Mouse (Mus musculus) embryonic facial prominence, embryonic 10.5 days (tissue): ENCODE measurements around the gene Pex16. TPM values are rescaled to one million over a fixed set of nuclear protein-coding genes. Genes with fewer than 3 reads are reported as not detected.
"Not testable (repeated sequence)": the region's sequence is repeated elsewhere in the genome, so short reads cannot be mapped to it uniquely, and the experiment has no call there.

ENCODE experiments used
- DNase-seq: peaks from one replicate; pipeline ENCODE4 v3.0.0-alpha.2; 2017; ENCODE audit warnings: low spot score
- H3K27ac ChIP-seq: fragments of 300-500 bp; sonication (generic); replicated peaks from 2 replicates; pipeline ENCODE4 v1.5.1; 2016; ENCODE audit warnings: mild to moderate bottlenecking
- H3K27me3 ChIP-seq: fragments of 300-500 bp; sonication (generic); replicated peaks from 2 replicates; pipeline ENCODE4 v1.6.1; 2016; ENCODE audit warnings: low read depth, mild to moderate bottlenecking; ENCODE audit not compliant: poor library complexity, severe bottlenecking
- H3K36me3 ChIP-seq: fragments of 300-500 bp; sonication (generic); replicated peaks from 2 replicates; pipeline ENCODE4 v1.6.1; 2016; ENCODE audit warnings: mild to moderate bottlenecking, moderate library complexity
- H3K4me1 ChIP-seq: fragments of 300-500 bp; sonication (generic); 2 replicates; pipeline ENCODE4 v1.6.1; 2016
- H3K4me3 ChIP-seq: fragments of 300-500 bp; sonication (generic); 2 replicates; pipeline ENCODE4 v1.5.1; 2016; ENCODE audit warnings: mild to moderate bottlenecking, moderate library complexity
- H3K9me3 ChIP-seq: fragments of 300-500 bp; sonication (generic); 2 replicates; pipeline ENCODE4 v1.6.1; 2016; ENCODE audit warnings: mild to moderate bottlenecking
- WGBS: fragments of 180-500 bp; shearing (Covaris S2); methylation state at CpG from one replicate; pipeline ENCODE4 v1.1.7; 2016; 5-methylcytosine and 5-hydroxymethylcytosine counted together
- polyA plus RNA-seq: library from polyadenylated mRNA; unstranded; fragments of >200 nt; fragmentation: Nextera tagmentation; extraction: Ambion mirVana; gene quantifications from 2 replicates; pipeline ENCODE4 v1.2.1, GENCODE M21; 2016

Gene Pex16
- polyA plus RNA-seq, 1 experiment from 2014 or later = 18.6 TPM

DNA sequence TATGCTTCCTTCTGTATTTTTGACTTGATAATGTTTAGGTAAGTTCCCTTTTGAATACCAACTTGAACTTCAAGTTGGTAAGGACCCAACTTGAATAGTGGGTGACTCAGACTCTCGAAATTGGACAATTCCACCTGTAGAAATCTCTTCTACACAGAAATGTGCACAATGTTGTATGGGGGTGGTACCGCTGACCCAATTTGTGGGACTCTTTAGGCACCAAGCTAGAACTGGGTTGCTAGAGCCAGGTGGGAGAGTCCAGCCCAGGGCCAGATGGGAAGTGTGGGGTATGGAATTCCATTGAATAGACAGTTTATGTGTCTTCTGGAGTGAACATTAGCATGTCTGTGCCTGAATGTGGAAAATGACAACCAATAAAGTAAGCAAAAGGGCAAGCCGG lies 21.1 kb downstream of the Pex16 start:
- Histone ChIP-seq H3K4me1 (peaks cover 54% of the 10 kb centered on the region), H3K27me3 (peaks cover 26% of the 10 kb centered on the region), H3K4me3 (no peak overlapping the region), H3K9me3 (no peaks in the 10 kb centered on the region), H3K27ac (no peak overlapping the region), H3K36me3 (no peaks in the 10 kb centered on the region)
- DNase-seq = no peak
- 88% methylated on average over 3 of the region's 3 CpGs for WGBS

DNA sequence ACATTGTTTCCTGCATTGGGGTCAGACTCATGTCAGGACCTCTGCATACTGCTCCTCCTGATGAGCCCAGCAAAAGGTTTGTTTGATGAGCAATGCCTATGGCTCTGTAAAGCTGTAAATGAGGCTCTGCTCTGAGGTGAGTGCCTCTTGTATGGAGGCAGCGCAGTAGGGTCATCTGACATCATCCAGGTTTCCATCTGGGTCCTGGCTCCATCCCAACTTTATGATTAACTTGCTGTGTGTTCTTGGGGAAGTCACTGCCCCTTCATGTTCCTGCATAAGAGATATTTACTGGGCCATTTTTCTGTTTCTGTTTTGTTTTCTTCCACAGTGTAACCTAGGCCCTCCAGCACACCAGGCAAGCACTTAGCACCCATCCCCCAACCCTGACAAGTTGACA lies 23.0 kb downstream of the Pex16 start:
- H3K4me1 ChIP-seq = peaks cover 45% of the 10 kb centered on the region
- H3K27me3 ChIP-seq = peaks cover 30% of the 10 kb centered on the region
- H3K9me3 ChIP-seq = no peaks in the 10 kb centered on the region
- no peak for DNase-seq
- H3K4me3 ChIP-seq = no peak overlapping the region
- H3K36me3 ChIP-seq = no peaks in the 10 kb centered on the region
- WGBS = 77% methylated on average over 1 of the region's 1 CpGs
- H3K27ac ChIP-seq = no peak overlapping the region

DNA sequence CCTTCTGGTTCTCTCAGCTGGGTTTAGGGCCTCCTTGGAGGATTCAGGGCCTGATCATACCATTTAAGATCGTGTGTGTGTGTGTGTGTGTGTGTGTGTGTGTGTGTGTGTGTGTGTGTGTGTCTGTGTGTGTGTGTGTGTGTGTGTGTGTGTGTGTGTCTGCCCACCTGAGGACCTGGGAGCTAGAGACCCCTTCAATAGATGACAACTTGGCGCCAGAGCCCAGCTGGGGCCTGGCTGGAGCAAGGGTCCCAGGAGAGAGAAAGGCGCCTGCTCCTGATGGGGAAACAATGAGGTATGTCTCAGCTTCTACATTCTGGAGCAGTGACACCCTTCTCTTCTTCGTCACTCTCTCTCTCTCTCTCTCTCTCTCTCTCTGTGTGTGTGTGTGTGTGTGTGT lies 25.4 kb downstream of the Pex16 start:
- H3K4me3 ChIP-seq = peak overlapping the region; percentile 76
- H3K27ac ChIP-seq, H3K9me3 ChIP-seq, DNase-seq: not testable (repeated sequence)
- peaks cover 18% of the 10 kb centered on the region for H3K36me3 ChIP-seq
- WGBS = 65% methylated on average over 4 of the region's 4 CpGs
- H3K4me1 ChIP-seq = peaks cover 31% of the 10 kb centered on the region
- H3K27me3 ChIP-seq = peaks cover 19% of the 10 kb centered on the region

DNA sequence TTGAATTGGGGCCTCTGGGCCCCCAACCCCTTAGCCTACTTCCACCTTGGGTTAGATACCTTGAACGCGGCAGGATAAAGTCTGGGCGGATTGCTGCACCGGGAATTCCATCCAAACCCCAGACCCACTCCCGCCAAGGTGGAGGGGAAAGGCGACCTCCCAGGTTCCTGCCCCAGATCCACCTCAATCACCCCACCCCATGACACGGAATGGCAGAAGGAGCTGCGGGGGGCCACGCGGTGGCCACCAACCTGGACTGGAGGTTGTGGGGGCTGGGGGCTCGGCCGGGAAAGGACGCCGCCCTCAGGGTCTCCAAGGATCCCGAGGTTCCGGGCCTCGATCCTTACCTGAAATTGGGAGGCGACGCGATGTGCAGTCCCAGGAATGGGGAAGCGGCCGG lies 26.2 kb downstream of the Pex16 start:
- H3K27ac ChIP-seq = peak overlapping the region; percentile 80
- no peak for DNase-seq
- peak overlapping the region; percentile 76 for H3K4me3 ChIP-seq
- peaks cover 26% of the 10 kb centered on the region for H3K36me3 ChIP-seq
- 2% methylated on average over 22 of the region's 22 CpGs for WGBS
- no peaks in the 10 kb centered on the region for H3K9me3 ChIP-seq
- peaks cover 19% of the 10 kb centered on the region for H3K27me3 ChIP-seq
- peaks cover 33% of the 10 kb centered on the region for H3K4me1 ChIP-seq

DNA sequence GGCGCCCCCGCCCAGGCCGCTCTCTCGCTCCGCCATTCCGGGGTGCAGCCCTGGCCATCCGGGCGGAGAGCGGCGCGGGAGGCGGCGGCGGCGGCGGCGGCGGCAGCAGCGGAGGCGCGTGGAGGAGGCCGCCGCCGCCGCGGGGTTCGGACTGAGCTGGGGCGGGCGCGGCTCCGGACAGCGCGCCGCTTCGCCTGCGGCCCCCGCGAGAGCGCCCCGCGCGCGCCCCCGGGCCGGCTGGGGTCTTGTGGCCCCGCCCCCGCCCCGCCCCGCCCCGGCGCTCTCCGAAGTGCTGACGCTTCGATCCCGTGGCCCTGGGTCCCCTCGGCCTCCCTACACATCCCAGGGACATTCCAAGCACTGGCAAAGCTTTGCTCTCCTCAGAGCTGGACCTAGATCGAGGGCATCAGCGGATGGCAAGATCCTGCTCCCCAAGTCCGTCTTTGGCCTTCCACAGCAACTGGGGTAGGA lies 26.6 kb downstream of the Pex16 start, which contains the start of gene Mapk8ip1:
Mapk8ip1 (minus strand) TSS at position 173 of the 471 bp plus-strand sequence.
- Histone ChIP-seq H3K4me1 (peaks cover 37% of the 10 kb centered on the region), H3K27ac (peak within 1 kb of the TSS; percentile 80)

DNA sequence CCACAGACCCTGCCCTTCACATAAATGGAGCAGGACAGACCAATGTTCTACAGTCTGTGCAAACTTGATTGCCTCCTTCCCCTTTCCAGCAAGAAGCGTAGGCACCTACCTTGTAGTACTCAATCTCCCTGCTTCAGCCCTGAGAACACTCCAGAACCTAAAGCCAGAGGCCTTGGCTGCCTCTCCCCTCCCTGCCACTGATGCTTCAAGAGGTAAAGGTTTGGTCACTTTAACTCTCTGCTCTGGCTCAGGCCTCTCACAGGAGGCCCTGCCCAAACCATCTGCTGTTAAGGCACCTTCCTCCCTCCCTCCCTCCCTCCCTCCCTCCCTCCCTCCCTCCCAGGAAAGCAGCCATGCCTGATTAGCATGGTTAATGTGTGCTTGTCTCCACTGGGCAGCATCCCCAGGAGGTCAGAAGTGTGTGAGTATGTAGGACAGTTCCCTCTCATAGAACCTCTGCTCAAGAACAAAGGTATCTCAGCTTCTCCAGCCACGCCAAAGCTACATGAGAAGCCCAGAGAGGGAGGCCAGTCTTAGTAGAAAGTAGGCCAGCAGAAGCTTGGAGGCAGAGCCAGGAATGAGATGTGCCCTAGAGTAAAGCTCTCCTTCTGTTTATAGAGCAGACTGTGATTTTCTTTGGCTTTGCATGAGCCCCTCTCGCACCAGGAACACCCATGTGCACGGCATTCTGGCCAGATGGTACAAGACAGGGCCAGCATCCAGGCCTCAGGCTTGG lies 28.3 kb downstream of the Pex16 start:
- Histone ChIP-seq H3K27me3 (peaks cover 19% of the 10 kb centered on the region), H3K36me3 (peaks cover 46% of the 10 kb centered on the region), H3K27ac (no peak overlapping the region), H3K4me3 (no peak overlapping the region), H3K4me1 (peaks cover 27% of the 10 kb centered on the region), H3K9me3 (no peaks in the 10 kb centered on the region)
- no peak for DNase-seq
- 78% methylated on average over 4 of the region's 4 CpGs for WGBS

More for the DNA sequence above, 26.6 kb downstream of the Pex16 start, which contains the start of gene Mapk8ip1:
- peak; percentile 80 for DNase-seq
- 3% methylated on average over 42 of the region's 59 CpGs for WGBS
- Histone ChIP-seq H3K36me3 (peaks cover 30% of the 10 kb centered on the region), H3K4me3 (peak within 1 kb of the TSS; percentile 76), H3K9me3 (no peaks in the 10 kb centered on the region), H3K27me3 (peaks cover 19% of the 10 kb centered on the region)

DNA sequence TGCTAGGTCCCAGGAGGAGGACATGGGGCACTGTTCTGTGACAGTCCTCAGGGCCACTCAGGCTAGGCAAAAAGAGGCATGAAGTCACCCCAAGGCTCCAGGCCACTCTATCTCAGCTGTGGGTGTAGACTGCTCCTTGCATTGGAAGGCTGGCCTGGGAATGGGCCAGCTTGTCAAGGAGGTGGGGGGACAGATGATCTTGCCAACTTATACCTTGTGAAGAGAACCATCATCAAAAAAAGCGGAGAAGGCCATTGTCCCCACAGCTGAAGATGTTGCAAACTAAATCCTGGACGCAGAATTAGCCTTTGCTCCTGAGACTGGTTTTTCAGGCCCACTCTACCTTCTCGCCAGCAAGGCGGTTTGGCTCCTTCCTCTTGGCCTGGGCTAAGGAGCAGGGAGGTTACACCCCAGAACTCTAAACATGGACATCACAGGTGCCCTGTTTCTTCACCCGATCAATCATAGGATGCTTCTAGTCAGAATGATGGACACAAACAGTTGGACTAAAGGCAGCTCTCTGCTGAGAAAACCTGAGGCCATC lies 29.4 kb downstream of the Pex16 start:
- Histone ChIP-seq H3K27me3 (peaks cover 19% of the 10 kb centered on the region), H3K4me1 (peaks cover 22% of the 10 kb centered on the region), H3K27ac (no peak overlapping the region), H3K9me3 (no peaks in the 10 kb centered on the region), H3K4me3 (no peak overlapping the region), H3K36me3 (peaks cover 57% of the 10 kb centered on the region)
- DNase-seq = no peak
- WGBS = 90% methylated on average over 5 of the region's 5 CpGs

DNA sequence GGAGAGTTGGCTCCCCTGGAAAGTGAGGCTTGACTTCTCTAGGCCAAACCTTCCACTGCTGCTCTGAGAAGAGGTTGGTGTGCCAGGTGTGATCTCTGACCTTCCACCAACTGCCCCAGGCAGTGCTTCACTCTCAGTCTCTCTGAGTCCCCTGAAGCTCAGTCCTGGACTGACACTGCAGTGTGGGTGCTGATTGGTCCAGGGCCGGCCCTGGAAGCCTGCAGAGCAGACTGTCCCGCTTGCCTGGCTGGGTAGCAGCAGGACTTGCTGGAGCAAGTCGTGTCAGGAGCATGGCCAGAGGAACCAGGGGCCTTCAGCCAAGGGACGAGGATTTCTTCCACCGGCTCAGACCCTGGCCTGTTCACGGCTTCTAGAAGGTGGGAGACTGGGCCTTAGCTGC lies 30.3 kb downstream of the Pex16 start:
- Histone ChIP-seq H3K36me3 (peaks cover 66% of the 10 kb centered on the region), H3K9me3 (no peaks in the 10 kb centered on the region), H3K4me3 (no peak overlapping the region), H3K4me1 (peaks cover 22% of the 10 kb centered on the region), H3K27ac (no peak overlapping the region), H3K27me3 (peaks cover 12% of the 10 kb centered on the region)
- WGBS = 83% methylated on average over 6 of the region's 6 CpGs
- DNase-seq = no peak

DNA sequence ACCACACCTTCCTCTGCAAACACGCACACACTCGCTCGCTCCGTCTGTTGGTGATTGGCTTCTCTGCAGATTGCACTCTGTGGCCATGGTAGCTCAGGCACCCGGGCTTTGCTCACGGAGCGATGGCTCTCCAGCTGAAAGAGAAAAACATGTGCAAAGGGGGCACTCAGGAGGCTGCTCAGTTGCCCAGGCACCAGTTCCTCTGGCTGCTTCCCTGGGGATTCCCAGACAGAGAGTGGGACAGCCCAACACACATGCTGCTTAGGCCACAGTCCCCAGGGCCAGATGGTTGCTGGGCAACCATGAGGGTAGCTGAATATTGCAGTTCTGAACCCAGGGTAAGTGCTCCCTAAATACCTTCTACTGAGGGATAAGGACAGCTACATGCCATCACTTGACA lies 31.2 kb downstream of the Pex16 start:
- Histone ChIP-seq H3K9me3 (no peaks in the 10 kb centered on the region), H3K4me1 (peaks cover 18% of the 10 kb centered on the region), H3K27me3 (peaks cover 3% of the 10 kb centered on the region), H3K27ac (no peak overlapping the region), H3K4me3 (no peak overlapping the region), H3K36me3 (peaks cover 75% of the 10 kb centered on the region)
- 90% methylated on average over 7 of the region's 7 CpGs for WGBS
- DNase-seq = no peak

DNA sequence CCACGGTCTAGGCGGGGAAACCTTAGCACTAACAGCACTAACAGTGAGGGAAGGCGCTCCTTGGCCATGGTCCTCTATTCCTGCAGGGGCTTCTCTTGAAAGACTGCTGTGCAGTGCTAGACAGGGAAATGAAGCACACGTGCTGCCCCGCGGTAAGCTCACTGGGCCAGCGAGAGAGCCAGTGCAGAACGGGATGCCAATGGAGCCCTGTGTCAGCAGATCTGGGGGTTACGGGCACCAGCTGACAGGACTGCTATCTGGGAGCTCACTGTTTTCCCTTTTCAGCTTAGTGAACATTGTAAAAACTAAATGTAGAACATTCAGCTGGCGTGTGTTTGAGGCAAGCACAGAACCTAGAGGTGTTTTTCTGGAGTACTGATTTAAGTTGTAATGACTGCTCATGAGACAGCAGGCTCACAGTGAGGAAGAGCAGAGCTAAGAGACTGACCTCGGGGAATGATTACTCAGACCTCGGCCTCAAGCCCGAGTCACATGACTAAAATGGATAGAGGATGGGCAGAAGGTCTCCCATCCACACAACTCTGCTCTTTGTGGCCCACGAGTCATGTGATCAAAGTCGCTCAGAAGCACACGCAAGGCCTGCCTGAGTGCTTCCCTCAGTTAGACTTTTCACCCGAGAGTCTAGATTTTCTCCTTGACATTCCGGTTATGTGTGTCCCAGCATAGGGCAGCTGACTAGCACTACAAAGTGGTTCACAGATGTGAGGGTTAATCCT lies 34.0 kb downstream of the Pex16 start:
- peaks cover 10% of the 10 kb centered on the region; the same call in 1 of the 2 replicates for H3K4me1 ChIP-seq
- DNase-seq = no peak
- WGBS = 91% methylated on average over 18 of the region's 18 CpGs
- H3K4me3 ChIP-seq = no peak overlapping the region
- H3K27me3 ChIP-seq = no peaks in the 10 kb centered on the region
- no peaks in the 10 kb centered on the region for H3K9me3 ChIP-seq
- H3K36me3 ChIP-seq = peaks cover 99% of the 10 kb centered on the region
- no peak overlapping the region for H3K27ac ChIP-seq

DNA sequence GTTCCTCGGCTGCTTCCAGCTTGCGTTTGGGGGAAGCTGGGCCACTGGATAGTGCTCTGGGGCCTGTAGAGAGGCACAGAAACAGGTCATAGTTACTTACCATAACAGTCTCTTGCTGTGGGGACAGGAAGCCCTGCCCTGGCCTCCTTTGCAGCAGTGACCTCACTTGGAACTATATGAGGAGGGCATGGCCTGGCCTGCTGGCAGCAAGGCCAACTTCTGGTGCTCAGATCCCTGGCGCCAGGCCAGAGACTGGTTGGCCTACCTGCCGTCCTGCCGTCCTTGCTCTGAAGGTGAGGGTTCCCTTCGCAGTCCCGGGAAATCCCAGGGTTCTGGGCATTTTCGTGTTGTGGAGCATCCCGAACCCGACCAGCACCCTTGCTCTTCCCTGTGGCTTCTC lies 37.2 kb downstream of the Pex16 start:
- Histone ChIP-seq H3K4me1 (no peaks in the 10 kb centered on the region), H3K27me3 (no peaks in the 10 kb centered on the region), H3K36me3 (peaks cover 99% of the 10 kb centered on the region), H3K9me3 (no peaks in the 10 kb centered on the region), H3K4me3 (no peak overlapping the region), H3K27ac (no peak overlapping the region)
- WGBS = 93% methylated on average over 10 of the region's 10 CpGs
- DNase-seq = no peak

DNA sequence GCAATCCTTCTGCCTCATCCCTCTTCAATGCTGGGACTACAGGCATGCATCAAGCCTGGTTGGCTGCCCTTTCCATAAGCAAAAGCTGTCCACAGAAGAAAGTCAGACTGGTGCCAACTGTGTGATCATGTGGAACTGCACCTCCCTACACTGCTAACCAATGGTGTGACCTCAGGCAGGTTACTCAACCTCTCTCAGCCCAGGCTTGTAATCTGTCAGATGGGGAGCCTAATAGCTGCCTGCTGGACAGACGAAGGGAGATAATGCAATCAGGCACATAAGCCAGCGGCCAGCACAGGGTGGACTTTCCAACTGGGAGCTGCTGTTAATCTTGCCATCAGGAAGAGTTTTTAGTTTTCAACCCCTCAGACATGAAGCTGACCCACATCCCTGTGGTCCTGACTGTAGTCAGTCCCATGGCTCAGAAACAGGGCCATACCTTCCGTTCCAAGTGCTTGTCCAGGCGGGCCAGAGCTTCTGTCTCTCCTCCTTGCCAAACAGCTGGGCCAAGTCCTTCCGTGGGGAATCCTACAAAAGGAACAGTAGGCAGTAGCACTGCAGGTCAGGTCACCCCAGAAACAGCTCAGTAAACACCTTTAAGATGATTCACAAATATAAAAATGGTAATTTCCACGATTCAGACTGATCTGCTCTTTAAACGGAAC lies 47.4 kb downstream of the Pex16 start:
- DNase-seq = no peak
- no peak overlapping the region for H3K27ac ChIP-seq
- no peaks in the 10 kb centered on the region for H3K27me3 ChIP-seq
- peaks cover 29% of the 10 kb centered on the region for H3K4me1 ChIP-seq
- H3K9me3 ChIP-seq = no peaks in the 10 kb centered on the region
- H3K36me3 ChIP-seq = peaks cover 99% of the 10 kb centered on the region
- 91% methylated on average over 7 of the region's 7 CpGs for WGBS
- H3K4me3 ChIP-seq = no peak overlapping the region
